Mouse (Mus musculus) small intestine, adult 2 months (tissue): ENCODE results near the gene Map3k3. TPM values are rescaled to one million over a fixed set of nuclear protein-coding genes. Genes with fewer than 3 reads are reported as not detected.

Source experiments
- H3K27ac ChIP-seq: fragments of 200-500 bp; 2 replicates; pipeline ENCODE4 v1.5.1; 2012; ENCODE audit warnings: low read depth, low read length, control low read depth, inconsistent platforms; ENCODE audit not compliant: insufficient read depth
- H3K27me3 ChIP-seq: fragments of 200-500 bp; 2 replicates; pipeline ENCODE4 v1.6.1; 2012; ENCODE audit warnings: mild to moderate bottlenecking, moderate library complexity, low read length, inconsistent platforms; ENCODE audit not compliant: control insufficient read depth, insufficient read depth
- H3K36me3 ChIP-seq: fragments of 200-500 bp; 2 replicates; pipeline ENCODE4 v1.6.1; 2012; ENCODE audit warnings: mild to moderate bottlenecking, low read length, control low read depth, inconsistent platforms; ENCODE audit not compliant: control insufficient read depth, insufficient read depth
- H3K4me1 ChIP-seq: fragments of 200-500 bp; 2 replicates; pipeline ENCODE4 v1.6.1; 2012; ENCODE audit warnings: low read length, inconsistent platforms, mixed read lengths; ENCODE audit not compliant: control insufficient read depth, insufficient read depth, insufficient read length
- H3K4me3 ChIP-seq: fragments of 200-500 bp; 2 replicates; pipeline ENCODE4 v1.5.1; 2012; ENCODE audit warnings: low read depth, mild to moderate bottlenecking, control low read depth, inconsistent platforms, low read length, moderate library complexity
- CTCF ChIP-seq: fragments of 200-500 bp; IDR thresholded peaks from 2 replicates; pipeline ENCODE4 v1.5.1; 2012; ENCODE audit warnings: low read depth, mild to moderate bottlenecking, control low read depth, inconsistent platforms, low read length, moderate library complexity, mixed read lengths; ENCODE audit not compliant: insufficient replicate concordance, insufficient read length; ENCODE audit errors: extremely low read depth
- POLR2A ChIP-seq: fragments of 200-500 bp; IDR thresholded peaks from 2 replicates; pipeline ENCODE4 v1.6.1; 2012; ENCODE audit warnings: low read depth, mild to moderate bottlenecking, control low read depth, inconsistent platforms, low read length, moderate library complexity
- WGBS: fragments of 180-500 bp; shearing (Covaris S2); methylation state at CpG from one replicate; pipeline ENCODE4 v1.1.7; 2018; 5-methylcytosine and 5-hydroxymethylcytosine counted together
- polyA plus RNA-seq: library from polyadenylated mRNA; depleted of rRNA; stranded (reverse); fragments of >200 nt; gene quantifications from 2 replicates; pipeline ENCODE4 v1.2.3, GENCODE M21; 2012

Gene Map3k3
- polyA plus RNA-seq, 1 experiment = 15.1 TPM

DNA sequence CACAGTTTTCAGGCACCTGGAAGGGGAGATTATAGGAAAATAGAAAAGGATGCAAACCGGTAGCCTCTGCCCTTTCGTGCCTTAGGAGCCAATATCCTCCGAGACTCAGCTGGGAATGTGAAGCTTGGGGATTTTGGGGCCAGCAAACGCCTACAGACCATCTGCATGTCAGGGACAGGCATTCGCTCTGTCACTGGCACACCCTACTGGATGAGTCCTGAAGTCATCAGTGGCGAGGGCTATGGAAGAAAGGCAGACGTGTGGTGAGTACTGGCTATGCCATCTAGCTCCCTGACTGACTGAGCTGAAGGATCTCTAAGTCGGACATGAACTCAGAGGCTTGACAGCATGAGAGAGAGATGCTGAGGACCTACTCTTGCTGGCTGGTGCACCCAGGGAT, 67.7 kb downstream of the Map3k3 start:
- no peak overlapping the region for H3K27ac ChIP-seq
- H3K36me3 ChIP-seq = peaks cover 58% of the 10 kb centered on the region
- TF ChIP-seq POLR2A = no peak
- TF ChIP-seq CTCF = no peak
- no peak overlapping the region for H3K4me3 ChIP-seq
- 89% methylated on average over 8 of the region's 8 CpGs for WGBS
- peaks cover 6% of the 10 kb centered on the region for H3K4me1 ChIP-seq
- H3K27me3 ChIP-seq = no peaks in the 10 kb centered on the region

GRCm38 (mm10) chr11:106154091-106154490, 69.7 kb downstream of the Map3k3 start:
- H3K27ac ChIP-seq = no peak overlapping the region
- TF ChIP-seq POLR2A (no peak), CTCF (no peak)
- peaks cover 6% of the 10 kb centered on the region for H3K4me1 ChIP-seq
- 83% methylated on average over 5 of the region's 5 CpGs for WGBS
- no peaks in the 10 kb centered on the region for H3K27me3 ChIP-seq
- peaks cover 47% of the 10 kb centered on the region for H3K36me3 ChIP-seq
- H3K4me3 ChIP-seq = no peak overlapping the region

GRCm38 (mm10) chr11:106154770-106155169, 70.4 kb downstream of the Map3k3 start:
- Histone ChIP-seq H3K4me3 (no peak overlapping the region), H3K27ac (no peak overlapping the region), H3K27me3 (no peaks in the 10 kb centered on the region), H3K4me1 (peaks cover 6% of the 10 kb centered on the region), H3K36me3 (peaks cover 41% of the 10 kb centered on the region)
- WGBS = 80% methylated on average over 2 of the region's 2 CpGs
- TF ChIP-seq CTCF (no peak), POLR2A (no peak)

- H3K27me3 ChIP-seq = no peaks in the 10 kb centered on the region
- no peak for TF ChIP-seq POLR2A
- WGBS = 63% methylated on average over 3 of the region's 3 CpGs
- no peak overlapping the region for H3K4me3 ChIP-seq
- peaks cover 9% of the 10 kb centered on the region for H3K4me1 ChIP-seq
- H3K27ac ChIP-seq = no peak overlapping the region
- H3K36me3 ChIP-seq = peaks cover 32% of the 10 kb centered on the region
Measured at GRCm38 (mm10) chr11:106155761-106156160, 71.3 kb downstream of the Map3k3 start.

GRCm38 (mm10) chr11:106156257-106156656, 71.8 kb downstream of the Map3k3 start:
- no peaks in the 10 kb centered on the region for H3K27me3 ChIP-seq
- H3K4me1 ChIP-seq = peaks cover 9% of the 10 kb centered on the region
- no peak overlapping the region for H3K4me3 ChIP-seq
- H3K27ac ChIP-seq = no peak overlapping the region
- peaks cover 28% of the 10 kb centered on the region for H3K36me3 ChIP-seq
- WGBS = 88% methylated on average over 1 of the region's 1 CpGs
- no peak for TF ChIP-seq CTCF
- no peak for TF ChIP-seq POLR2A

DNA sequence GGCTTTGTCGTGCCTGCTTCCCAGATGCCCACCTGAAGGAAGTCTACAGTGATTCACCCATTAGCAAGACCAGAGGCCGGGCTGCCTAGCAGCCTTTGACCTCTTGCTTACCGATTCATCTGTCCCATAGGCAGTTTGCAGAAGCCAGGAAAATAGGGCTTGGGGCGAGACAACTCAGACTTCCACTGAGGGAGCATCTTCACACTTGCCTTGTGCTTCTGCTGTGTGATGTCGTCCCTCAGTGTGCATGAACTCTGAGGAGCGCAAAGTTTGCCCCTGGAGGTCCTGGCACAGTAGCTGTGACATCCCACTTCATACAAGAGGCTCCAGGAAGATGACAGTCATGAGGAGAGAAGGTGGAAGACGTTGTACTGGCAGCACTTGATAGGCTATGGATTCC, 72.7 kb downstream of the Map3k3 start:
- TF ChIP-seq POLR2A (no peak), CTCF (no peak)
- H3K4me3 ChIP-seq = no peak overlapping the region
- peaks cover 9% of the 10 kb centered on the region for H3K4me1 ChIP-seq
- H3K36me3 ChIP-seq = peaks cover 20% of the 10 kb centered on the region
- H3K27me3 ChIP-seq = no peaks in the 10 kb centered on the region
- H3K27ac ChIP-seq = no peak overlapping the region
- 73% methylated on average over 7 of the region's 7 CpGs for WGBS

GRCm38 (mm10) chr11:106158081-106158929, 73.9 kb downstream of the Map3k3 start:
- 58% methylated on average over 14 of the region's 14 CpGs for WGBS
- Histone ChIP-seq H3K4me1 (peaks cover 9% of the 10 kb centered on the region), H3K27ac (peak overlapping the region; percentile 77; the same call in 1 of the 2 replicates), H3K4me3 (peak overlapping the region; percentile 73), H3K27me3 (no peaks in the 10 kb centered on the region), H3K36me3 (peaks cover 17% of the 10 kb centered on the region)
- TF ChIP-seq CTCF (peak; percentile 28; the same call in 1 of the 2 replicates), POLR2A (no peak)
